8 mouse cellular contexts compared by ENCODE assay signal in genomic region chr19:42169322-42169975, GRCm38 (mm10). TPM values are rescaled to one million over a fixed set of nuclear protein-coding genes. Genes with fewer than 3 reads are reported as not detected.
DNase-seq lines count a peak whose midpoint lies in the region; ATAC-seq and TF ChIP-seq lines count a peak whose summit lies in the region.

No protein-coding gene starts in this region.

- H3K4me2 ChIP-seq in lung, embryonic 16.5 days (ENCODE audit: low read depth, low read length): peak overlapping the region; percentile 62; the same call in 1 of the 2 replicates
- peak overlapping the region; percentile 87 for H3K4me2 ChIP-seq in intestine, embryonic 16.5 days (ENCODE audit: low read depth, low read length)
- peak overlapping the region; percentile 78 for H3K4me2 ChIP-seq in neural tube, embryonic 15.5 days

- H3K9me3 ChIP-seq in lung, embryonic 16.5 days (ENCODE audit: control insufficient read depth, low read length): no peaks in the 10 kb centered on the region
- H3K9me3 ChIP-seq in intestine, embryonic 16.5 days (ENCODE audit: control insufficient read depth, low read length): no peaks in the 10 kb centered on the region
- H3K9me3 ChIP-seq in neural tube, embryonic 15.5 days (replicated peaks): no peaks in the 10 kb centered on the region

- H3K27ac ChIP-seq in lung, embryonic 16.5 days (ENCODE audit: low read length): no peak overlapping the region
- peak overlapping the region; percentile 35; the same call in 1 of the 2 replicates for H3K27ac ChIP-seq in intestine, embryonic 16.5 days (ENCODE audit: low read length)
- H3K27ac ChIP-seq in neural tube, embryonic 15.5 days (replicated peaks): peak overlapping the region; percentile 79
- no peak overlapping the region for H3K27ac ChIP-seq in gastrocnemius, adult 2 months

- intact Hi-C loops in gastrocnemius, adult 2 months (cut with DNase I): loop anchor here (5.0 kb wide), 1 partner anchor 132 kb away; the partner anchor contains the start of gene Ankrd2

- no peak overlapping the region for H3K9ac ChIP-seq in lung, embryonic 16.5 days (ENCODE audit: low read length)
- peak overlapping the region; percentile 4; the same call in 1 of the 2 replicates for H3K9ac ChIP-seq in intestine, embryonic 16.5 days (ENCODE audit: low read depth, low read length)
- H3K9ac ChIP-seq in neural tube, embryonic 15.5 days (replicated peaks): no peak overlapping the region; the same call in 1 of the 2 replicates

- WGBS in lung, embryonic 16.5 days: 41% methylated on average over 10 of the region's 10 CpGs
- 49% methylated on average over 10 of the region's 10 CpGs for WGBS in intestine, embryonic 16.5 days
- 51% methylated on average over 10 of the region's 10 CpGs for WGBS in neural tube, embryonic 15.5 days

- H3K4me1 ChIP-seq in lung, embryonic 16.5 days (replicated peaks; ENCODE audit: control insufficient read depth, insufficient read depth, low read length): peaks cover 18% of the 10 kb centered on the region; the same call in 1 of the 2 replicates
- peaks cover 21% of the 10 kb centered on the region for H3K4me1 ChIP-seq in intestine, embryonic 16.5 days (ENCODE audit: control insufficient read depth, insufficient read depth, low read length)
- H3K4me1 ChIP-seq in neural tube, embryonic 15.5 days: peaks cover 52% of the 10 kb centered on the region

- H3K27me3 ChIP-seq in lung, embryonic 16.5 days (ENCODE audit: control insufficient read depth, insufficient read depth, low read depth, low read length): no peaks in the 10 kb centered on the region
- H3K27me3 ChIP-seq in intestine, embryonic 16.5 days (replicated peaks; ENCODE audit: control insufficient read depth, insufficient read depth, low read length): no peaks in the 10 kb centered on the region
- H3K27me3 ChIP-seq in neural tube, embryonic 15.5 days (replicated peaks): peaks cover 13% of the 10 kb centered on the region

- H3K4me3 ChIP-seq in lung, embryonic 16.5 days (ENCODE audit: low read length): no peak overlapping the region
- peak overlapping the region; percentile 93 for H3K4me3 ChIP-seq in intestine, embryonic 16.5 days (ENCODE audit: low read length)
- peak overlapping the region; percentile 91; the same call in 1 of the 2 replicates for H3K4me3 ChIP-seq in neural tube, embryonic 15.5 days (replicated peaks)
- no peak overlapping the region for H3K4me3 ChIP-seq in gastrocnemius, adult 2 months

- no peak for TF ChIP-seq CTCF in gastrocnemius, adult 2 months (IDR thresholded peaks at IDR 0.05)

- no peaks in the 10 kb centered on the region for H3K36me3 ChIP-seq in lung, embryonic 16.5 days (ENCODE audit: control insufficient read depth, insufficient read depth, low read length)
- H3K36me3 ChIP-seq in intestine, embryonic 16.5 days (ENCODE audit: control insufficient read depth, insufficient read depth, low read length): no peaks in the 10 kb centered on the region
- H3K36me3 ChIP-seq in neural tube, embryonic 15.5 days: no peaks in the 10 kb centered on the region

- peak; percentile 47 for DNase-seq in cerebellum, adult 11 months
- DNase-seq in lung, adult 18-20 months: no peak
- DNase-seq in gastrocnemius, adult 2 months: no peak

- no peak for ATAC-seq in cerebellum, adult (ENCODE audit: insufficient number of reproducible peaks, low FRiP score, low TSS enrichment)
- no peak for ATAC-seq in lung, embryonic 16.5 days (ENCODE audit: low read depth)
- peak; percentile 22 for ATAC-seq in intestine, embryonic 16.5 days
- peak; percentile 14; the same call in 1 of the 2 replicates for ATAC-seq in neural tube, embryonic 15.5 days (ENCODE audit: low FRiP score)
- ATAC-seq in CD4-positive, CD25-positive, alpha-beta regulatory T cell, adult 4 months: no peak

RNA-seq across cellular contexts. Expression of gene Zfyve27, which starts 5.7 kb away (rescaled TPM):
- 26.3 and 26.4 TPM in 2 replicates for polyA plus RNA-seq in lung, embryonic 16.5 days (2015; fragmentation: Nextera tagmentation; extraction: Ambion mirVana)
- polyA plus RNA-seq in intestine, embryonic 16.5 days (2015; fragmentation: Nextera tagmentation; extraction: Ambion mirVana): 19.0 and 20.6 TPM in 2 replicates
- polyA plus RNA-seq in neural tube, embryonic 15.5 days (2015; fragmentation: Nextera tagmentation; extraction: Ambion mirVana): 58.0 and 62.6 TPM in 2 replicates
- polyA plus RNA-seq in CD4-positive, CD25-positive, alpha-beta regulatory T cell, adult 4 months (2017; shearing (Covaris generic)): 10 to 100 TPM; 19.5 to 21.0 TPM
- 10 to 100 TPM; 13.0 to 14.4 TPM for total RNA-seq in gastrocnemius, adult 2 months (2021)

RNA-seq across cellular contexts. Expression of gene Marveld1, which starts 22.2 kb away (rescaled TPM):
- polyA plus RNA-seq in lung, embryonic 16.5 days (2015; fragmentation: Nextera tagmentation; extraction: Ambion mirVana): 8.9 and 9.8 TPM in 2 replicates
- polyA plus RNA-seq in intestine, embryonic 16.5 days (2015; fragmentation: Nextera tagmentation; extraction: Ambion mirVana): 4.4 and 4.6 TPM in 2 replicates
- polyA plus RNA-seq in neural tube, embryonic 15.5 days (2015; fragmentation: Nextera tagmentation; extraction: Ambion mirVana): 3.6 and 4.0 TPM in 2 replicates
- polyA plus RNA-seq in CD4-positive, CD25-positive, alpha-beta regulatory T cell, adult 4 months (2017; shearing (Covaris generic)): 1 to 10 TPM; 6.8 to 7.5 TPM
- 1 to 10 TPM; 4.8 to 7.2 TPM for total RNA-seq in gastrocnemius, adult 2 months (2021)

RNA-seq across cellular contexts. Expression of gene Sfrp5, which starts 32.6 kb away (rescaled TPM):
- polyA plus RNA-seq in lung, embryonic 16.5 days (2015; fragmentation: Nextera tagmentation; extraction: Ambion mirVana): 0.35 and 0.60 TPM in 2 replicates
- polyA plus RNA-seq in intestine, embryonic 16.5 days (2015; fragmentation: Nextera tagmentation; extraction: Ambion mirVana): 3.5 and 8.3 TPM in 2 replicates
- 6.8 and 6.9 TPM in 2 replicates for polyA plus RNA-seq in neural tube, embryonic 15.5 days (2015; fragmentation: Nextera tagmentation; extraction: Ambion mirVana)
- not detected for polyA plus RNA-seq in CD4-positive, CD25-positive, alpha-beta regulatory T cell, adult 4 months (2017; shearing (Covaris generic))
- 1 to 10 TPM; 4.2 to 5.6 TPM for total RNA-seq in gastrocnemius, adult 2 months (2021)

RNA-seq across cellular contexts. Expression of gene Avpi1, which starts 40.6 kb away (rescaled TPM):
- polyA plus RNA-seq in lung, embryonic 16.5 days (2015; fragmentation: Nextera tagmentation; extraction: Ambion mirVana): 84.9 and 87.6 TPM in 2 replicates
- polyA plus RNA-seq in intestine, embryonic 16.5 days (2015; fragmentation: Nextera tagmentation; extraction: Ambion mirVana): 41.5 and 43.8 TPM in 2 replicates
- 11.1 and 14.2 TPM in 2 replicates for polyA plus RNA-seq in neural tube, embryonic 15.5 days (2015; fragmentation: Nextera tagmentation; extraction: Ambion mirVana)
- polyA plus RNA-seq in CD4-positive, CD25-positive, alpha-beta regulatory T cell, adult 4 months (2017; shearing (Covaris generic)): 1 to 10 TPM; 4.5 to 7.2 TPM
- total RNA-seq in gastrocnemius, adult 2 months (2021): 1 to 10 TPM; 8.7 to 9.0 TPM

Comparison
In these comparisons a context has a peak if more than half of its experiments do, and no peak if none do; other contexts are left out.
1. ATAC-seq: peak in intestine, embryonic 16.5 days (single experiment) and neural tube, embryonic 15.5 days (single experiment); none in cerebellum, adult (single experiment), lung, embryonic 16.5 days (single experiment) and CD4-positive, CD25-positive, alpha-beta regulatory T cell, adult 4 months (single experiment).
2. H3K27ac ChIP-seq: peak in intestine, embryonic 16.5 days (single experiment) and neural tube, embryonic 15.5 days (single experiment); none in lung, embryonic 16.5 days (single experiment) and gastrocnemius, adult 2 months (single experiment).
3. H3K4me3 ChIP-seq: peak in intestine, embryonic 16.5 days (single experiment) and neural tube, embryonic 15.5 days (single experiment); none in lung, embryonic 16.5 days (single experiment) and gastrocnemius, adult 2 months (single experiment).
4. Peak in every context shown above with its lines, with median percentiles within 50 percentile points of each other: H3K4me2 ChIP-seq.